Mouse (Mus musculus): ENCODE results near the gene Tnrc6a.
A peak's percentile ranks its signal among the peaks of the same experiment; 100 is the strongest.
"Not testable (repeated sequence)": the region's sequence is repeated elsewhere in the genome, so short reads cannot be mapped to it uniquely, and the experiment has no call there.

Gene Tnrc6a

DNA sequence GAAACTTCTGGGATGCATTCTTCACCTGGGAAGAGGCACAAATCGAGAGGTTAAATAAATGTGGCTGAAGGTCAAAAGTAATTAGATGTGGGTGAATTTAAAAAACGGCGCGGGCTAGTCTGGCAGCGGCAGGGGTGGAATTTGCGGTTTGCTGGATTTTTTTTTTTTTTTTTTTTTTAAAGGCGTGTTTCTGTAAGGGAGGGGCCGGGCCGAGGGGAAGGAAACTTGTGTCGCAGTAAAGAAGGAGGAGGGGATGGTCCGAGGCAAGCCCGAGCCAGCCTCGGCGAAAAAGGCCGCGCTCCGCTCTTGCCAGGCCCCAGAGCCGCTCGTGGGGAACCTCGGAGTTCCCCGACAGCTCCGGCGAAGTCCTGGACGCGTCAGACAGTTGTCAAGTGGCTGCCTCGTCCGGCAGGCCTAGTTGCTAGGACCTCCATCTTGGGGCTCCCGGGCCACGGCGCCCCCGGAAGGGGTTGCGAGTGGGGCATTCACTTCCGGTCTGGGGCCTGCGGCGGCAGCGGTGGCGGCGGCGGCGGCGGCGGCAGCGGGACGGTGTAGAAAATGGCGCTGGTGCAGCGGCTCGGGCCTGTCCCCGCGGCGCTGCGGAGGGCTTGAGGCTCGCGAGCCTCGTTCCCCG, at the start of gene Tnrc6a:
Tnrc6a (plus strand) TSS at position 221 of the 634 bp plus-strand sequence.
- peak; percentile 91 for DNase-seq

GRCm38 (mm10) chr7:123082236-123082635, 41.4 kb upstream of the Tnrc6a start:
- DNase-seq, result no peak

DNA sequence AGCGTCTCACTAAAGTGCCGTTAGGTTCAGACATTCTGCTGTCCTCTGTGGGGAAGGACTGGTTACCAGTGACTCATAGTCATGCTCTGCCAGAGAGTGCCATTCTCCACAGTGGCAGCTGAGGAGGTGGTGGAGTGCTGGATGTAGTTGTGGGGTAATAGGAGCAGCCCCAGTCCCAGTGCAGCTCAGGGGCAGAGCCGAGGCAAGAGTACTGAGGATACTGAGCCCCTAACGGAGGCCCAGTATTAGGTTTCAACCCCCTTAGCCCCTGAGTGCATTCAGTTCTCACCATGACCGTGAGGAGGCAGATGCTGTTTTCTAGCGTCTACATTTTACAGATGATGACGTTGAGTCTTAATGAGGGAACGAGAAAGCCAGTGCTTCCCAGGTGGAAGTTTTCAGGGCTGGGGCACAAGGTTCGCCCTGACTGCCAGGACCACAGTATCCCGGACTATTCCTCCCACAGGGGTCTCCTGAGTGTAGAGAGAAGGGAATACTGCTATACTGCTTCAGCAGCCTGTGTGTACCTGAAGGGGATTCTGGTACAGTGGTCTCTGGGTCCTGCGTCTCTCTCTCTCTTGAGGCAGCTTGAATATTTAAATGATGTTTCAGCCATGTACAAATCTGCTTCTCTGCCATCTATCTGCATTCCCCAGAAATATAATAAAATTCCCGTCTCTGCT, 40.1 kb upstream of the Tnrc6a start:
- DNase-seq, result no peak

DNA sequence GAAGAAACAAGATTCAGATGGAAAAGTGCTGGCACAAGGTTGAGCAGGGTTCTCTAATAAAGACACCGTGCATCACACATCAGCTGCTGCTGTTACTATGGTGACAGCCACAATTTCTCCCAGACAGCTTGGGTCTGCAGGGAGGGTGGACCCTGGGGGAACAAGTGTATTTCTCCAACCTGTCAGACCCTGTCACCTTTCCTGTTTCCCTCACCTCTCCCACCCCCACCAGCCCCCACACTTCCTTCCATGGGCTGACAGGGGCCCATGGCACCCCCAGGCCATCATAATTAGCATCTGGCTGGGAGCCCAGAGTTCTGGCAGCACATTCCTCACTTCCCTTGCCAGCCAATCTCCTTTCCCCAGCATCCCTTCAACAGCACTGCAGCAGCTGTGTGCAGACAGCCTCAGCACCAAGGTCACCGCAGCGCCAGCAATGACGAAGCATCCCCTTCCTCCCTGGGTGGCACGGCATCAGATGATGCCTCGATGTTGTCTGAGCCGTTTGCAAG, 39.4 kb upstream of the Tnrc6a start:
- peak; percentile 23 for DNase-seq

- no peak for DNase-seq
Observed at GRCm38 (mm10) chr7:123084708-123085107, 39.0 kb upstream of the Tnrc6a start.

GRCm38 (mm10) chr7:123088920-123089319, 34.8 kb upstream of the Tnrc6a start:
- DNase-seq, result no peak

- DNase-seq, result no peak
Observed at GRCm38 (mm10) chr7:123096344-123097120, 27.2 kb upstream of the Tnrc6a start.

DNA sequence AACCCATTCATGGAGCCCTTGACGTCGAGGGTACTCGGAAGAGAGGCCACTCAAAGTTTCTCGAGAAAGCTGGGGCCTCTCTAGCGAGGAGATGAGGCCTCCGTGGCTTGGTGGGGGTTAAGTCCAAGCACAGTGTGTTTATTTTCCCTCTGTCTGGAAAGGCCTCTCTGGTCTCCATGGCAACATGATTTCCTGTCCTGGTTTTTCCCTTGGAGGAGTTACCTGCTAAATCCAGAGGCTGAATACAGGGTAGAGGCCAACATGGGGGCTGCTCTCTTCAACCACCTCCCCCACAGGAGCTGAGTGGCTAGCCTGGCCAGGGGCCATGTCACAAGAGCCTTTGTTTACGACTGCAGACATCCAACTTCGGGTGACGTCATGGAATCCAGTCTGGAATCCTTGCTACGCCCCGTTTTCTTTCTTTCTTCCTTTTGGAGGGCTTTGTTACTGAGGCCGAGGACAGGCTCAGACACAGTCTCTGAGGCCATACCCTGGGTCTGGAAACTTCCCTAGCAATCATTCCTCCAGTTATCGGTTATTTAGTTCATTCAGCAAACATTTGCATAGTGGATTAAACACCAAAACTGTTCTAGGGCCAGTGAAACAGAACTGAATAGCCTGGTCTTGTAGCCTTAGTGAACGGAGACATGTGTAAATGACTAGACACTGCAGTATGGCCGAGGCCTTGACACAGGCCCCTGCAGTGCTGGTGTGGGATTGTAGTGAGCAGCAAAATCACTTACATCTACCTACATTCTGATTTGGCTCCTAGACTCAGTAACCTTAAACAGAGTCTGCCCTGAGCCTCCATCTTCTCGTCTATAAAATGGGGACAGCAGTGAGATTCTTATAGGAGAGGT, 25.6 kb upstream of the Tnrc6a start:
- DNase-seq, result peak; percentile 16

DNA sequence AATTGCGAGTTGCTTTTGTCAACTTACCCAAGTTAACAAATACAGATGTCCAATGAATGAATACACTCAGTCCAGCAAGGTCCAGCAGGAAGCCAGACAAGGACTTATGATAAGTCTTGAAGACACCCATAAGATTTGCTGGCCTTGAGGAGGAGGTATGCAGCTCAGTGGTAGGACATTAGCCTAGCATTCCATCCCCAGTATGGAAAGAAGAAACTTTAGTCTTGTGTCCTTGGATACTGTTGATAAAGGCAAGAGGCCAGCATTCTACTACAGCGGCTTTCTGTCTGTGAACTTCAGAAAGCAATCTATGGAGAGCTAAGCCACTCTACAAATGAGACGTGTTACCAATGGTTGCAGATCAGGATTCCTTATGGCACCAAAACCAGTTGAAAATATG, 22.4 kb upstream of the Tnrc6a start:
- no peak for DNase-seq

DNA sequence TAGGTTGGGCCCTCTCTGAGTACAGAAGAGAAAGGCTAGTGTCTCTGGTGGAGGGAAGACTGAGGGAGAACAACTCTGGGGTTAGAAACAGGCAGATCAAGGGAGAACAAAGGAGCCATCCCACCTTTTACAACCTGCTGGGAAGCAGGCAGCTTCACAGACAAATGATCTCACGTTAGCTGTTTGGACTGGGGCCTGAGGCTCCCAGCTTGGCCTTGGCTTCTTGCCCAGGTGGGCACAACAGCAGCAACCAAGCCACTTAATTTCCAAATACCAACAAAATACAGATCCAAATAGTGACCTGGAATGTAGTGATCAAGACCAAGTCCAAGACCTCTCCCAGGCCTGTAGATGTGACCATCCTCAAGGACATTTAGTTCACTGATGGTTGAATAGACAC, 18.3 kb upstream of the Tnrc6a start:
- DNase-seq, result not testable (repeated sequence)

DNA sequence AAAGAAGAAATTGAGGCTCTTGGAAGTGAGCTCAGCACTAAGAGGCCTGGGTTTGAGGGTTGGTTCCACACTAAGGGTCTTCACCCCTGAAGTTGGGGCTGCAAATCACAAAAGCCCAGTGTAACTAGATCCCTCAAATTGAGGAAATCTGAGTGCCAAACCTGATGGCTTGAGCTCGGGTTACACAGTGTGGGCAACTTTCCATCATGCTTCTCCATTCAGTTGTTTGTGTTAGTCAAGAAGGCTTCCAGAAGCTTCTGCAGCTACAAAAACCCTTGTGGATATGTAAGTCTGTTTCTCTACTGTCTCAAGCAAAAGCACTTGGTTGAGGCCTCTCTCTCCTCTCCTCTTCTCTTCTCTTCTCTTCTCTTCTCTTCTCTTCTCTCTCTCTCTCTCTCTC, 17.8 kb upstream of the Tnrc6a start:
- DNase-seq, result no peak

DNA sequence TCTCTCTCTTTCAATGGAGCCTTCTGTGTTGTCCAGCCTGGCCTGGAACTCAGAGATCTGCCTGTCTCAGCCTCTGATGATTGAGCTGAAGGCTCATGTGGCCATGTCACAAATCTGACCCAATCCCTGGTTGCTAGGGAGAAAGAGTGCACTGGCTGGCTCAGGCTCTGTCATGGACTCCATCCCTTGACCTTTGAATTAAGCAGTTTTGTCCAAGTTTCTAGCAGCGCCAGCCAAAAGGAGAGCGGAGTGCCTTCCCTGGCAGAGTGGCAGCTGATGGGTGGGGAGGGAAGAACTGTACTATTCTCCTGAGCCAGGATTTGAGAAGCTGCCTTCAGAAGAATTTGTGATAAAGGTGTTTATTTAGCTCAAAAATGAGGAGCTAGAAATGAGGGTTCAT, 17.4 kb upstream of the Tnrc6a start:
- no peak for DNase-seq

- no peak for DNase-seq
Observed at GRCm38 (mm10) chr7:123108058-123109055, 15.3 kb upstream of the Tnrc6a start.

DNA sequence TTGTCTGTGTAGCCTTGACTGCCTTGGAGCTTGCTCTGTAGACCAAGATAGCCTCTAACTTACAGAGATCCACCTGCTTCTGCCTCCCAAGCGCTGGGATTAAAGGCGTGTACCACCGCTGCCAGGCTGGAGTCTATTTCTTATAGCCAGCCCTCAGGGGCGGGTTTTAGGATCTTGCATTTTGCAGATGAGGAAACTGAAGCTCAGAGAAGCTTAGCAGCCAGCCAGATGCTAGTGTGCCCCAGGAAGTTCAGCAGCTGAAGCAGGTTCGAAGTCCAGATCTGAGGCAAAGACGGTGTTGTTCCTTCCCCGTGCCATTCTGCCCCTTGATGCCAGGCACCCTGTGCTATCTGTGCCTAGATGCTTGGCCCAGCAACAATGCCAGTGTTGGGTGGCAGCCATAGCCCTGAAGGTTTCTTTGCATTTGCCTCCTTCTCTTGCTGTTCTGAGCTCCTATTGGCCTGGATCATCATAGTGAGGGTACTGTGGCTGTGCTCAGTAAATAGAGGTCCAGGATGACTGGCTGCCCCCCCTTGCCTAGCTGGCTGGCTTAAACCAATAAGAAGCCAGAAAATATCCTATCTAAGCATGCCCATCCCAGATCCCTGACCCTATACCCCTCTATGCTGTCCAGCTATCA, 14.2 kb upstream of the Tnrc6a start:
- no peak for DNase-seq

DNA sequence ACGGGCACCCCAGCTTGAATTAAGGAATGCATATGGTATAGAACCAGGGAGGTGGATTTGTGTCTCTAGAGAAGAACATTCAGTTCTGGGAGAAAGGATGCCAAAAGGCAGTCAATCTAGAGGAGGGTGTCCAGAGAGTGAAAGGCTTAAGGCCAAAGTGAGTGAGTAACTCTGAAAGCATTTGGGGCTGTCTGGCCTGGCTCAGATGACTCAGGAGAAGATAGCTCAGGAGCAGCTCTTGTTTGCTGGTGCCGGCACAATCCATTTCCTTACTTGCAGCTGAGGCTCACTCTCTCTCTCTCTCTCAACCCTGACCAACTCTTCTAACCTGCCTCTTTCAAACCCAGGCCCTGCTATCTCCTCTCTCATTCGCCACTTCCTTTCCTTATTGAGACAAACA, 13.6 kb upstream of the Tnrc6a start:
- no peak for DNase-seq

DNA sequence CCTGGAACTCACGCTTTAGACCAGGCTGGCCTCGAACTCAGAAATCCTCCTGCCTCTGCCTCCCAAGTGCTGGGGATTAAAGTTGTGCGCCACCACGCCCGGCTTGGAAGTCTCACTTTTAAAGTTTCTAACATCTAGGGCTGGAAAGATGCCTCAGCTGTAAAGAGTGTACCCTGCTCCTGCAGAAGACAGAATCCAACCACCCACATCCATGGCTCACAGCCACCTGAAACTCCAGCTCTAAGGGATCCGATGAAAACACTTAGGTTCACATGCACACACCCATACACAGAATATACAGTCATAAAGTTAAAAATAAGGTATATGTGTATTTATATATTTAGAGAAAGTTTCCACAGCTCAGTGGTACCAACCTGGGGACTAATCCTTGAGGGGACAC, 10.1 kb upstream of the Tnrc6a start:
- DNase-seq, result no peak

DNA sequence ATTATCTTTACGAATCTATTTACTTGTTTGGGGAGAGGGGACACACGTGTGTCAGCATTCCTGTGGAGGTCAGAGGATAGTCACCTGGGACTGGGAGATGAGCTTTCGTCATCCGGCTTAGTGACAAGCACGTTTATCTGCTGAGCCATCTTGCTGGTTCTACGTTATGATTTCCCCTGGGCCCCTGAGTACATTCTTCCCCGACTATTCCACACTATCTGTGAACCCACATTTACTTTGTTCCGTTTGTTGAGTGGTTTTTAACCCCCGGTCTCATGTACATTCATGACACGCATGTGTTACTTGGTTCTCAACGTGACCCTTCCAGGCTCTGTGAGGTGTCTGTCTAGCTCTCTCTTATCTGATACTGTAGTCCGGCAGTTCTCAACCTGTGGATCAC, 6.9 kb upstream of the Tnrc6a start:
- DNase-seq, result no peak

DNA sequence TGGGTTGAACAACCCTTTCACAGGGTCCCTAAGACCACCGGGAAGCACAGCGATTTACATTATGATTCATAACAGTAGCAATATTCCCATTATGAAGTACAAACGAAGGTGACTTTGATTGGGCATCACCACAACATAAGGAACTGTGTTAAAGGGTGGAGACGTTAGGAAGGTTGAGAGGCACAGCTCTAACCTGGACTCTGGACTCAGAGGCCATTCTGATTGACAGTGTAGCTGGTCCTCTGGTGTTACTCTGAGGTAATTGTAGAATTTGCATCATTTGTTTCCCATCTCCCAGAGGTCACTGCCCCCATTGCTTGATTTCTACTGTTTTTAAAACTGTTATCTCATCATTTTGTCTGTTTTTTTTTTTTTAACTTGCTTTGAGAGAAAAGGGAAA, 6.5 kb upstream of the Tnrc6a start:
- no peak for DNase-seq

DNA sequence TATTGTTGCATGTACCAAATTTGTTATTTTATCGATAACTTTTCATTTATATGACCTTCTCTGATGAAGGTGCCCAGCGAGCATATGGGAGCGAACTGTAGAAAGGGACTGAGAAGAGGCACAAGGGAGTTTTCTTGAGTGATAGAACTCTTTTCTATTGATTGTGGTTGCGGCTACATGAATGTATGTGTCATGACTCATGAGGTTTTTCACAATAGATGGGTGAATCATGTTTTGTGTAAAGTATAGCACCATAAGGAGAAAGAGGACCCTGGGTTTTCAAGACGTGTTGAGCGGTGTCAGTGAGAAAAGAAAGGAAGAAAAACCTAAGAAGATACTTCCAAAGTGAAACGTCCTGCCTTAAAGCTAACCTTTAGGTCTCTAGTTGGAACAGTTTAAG, 3.2 kb upstream of the Tnrc6a start:
- no peak for DNase-seq

DNA sequence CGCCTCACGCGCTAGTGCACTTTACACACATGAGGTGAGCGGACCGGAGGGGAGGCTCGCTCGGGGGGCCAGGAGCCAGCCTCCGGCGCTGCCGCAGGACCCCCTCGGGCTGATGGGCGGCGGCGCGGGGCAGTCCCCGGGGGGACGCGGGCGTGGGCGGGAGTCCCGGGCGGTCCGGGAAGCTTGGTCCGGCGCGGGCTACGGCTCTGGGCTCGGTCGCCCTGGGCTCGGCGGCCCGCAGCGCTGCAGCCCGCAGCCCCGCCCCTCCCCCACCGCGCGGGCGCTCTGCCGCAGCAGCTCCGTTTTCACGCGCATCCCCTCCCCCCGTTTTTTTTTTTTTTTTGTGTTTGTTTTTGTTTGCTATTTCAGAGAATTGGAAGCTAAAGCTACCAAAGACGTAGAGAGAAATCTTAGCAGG, 623 bp downstream of the Tnrc6a start:
- DNase-seq, result no peak

- peak; percentile 12 for DNase-seq
Observed at GRCm38 (mm10) chr7:123124735-123125181, 1.1 kb downstream of the Tnrc6a start.

Data from cerebellum, adult 11 months (tissue).